Mouse (Mus musculus): ENCODE results near the gene Dennd6b. TPM values are rescaled to one million over a fixed set of nuclear protein-coding genes. Genes with fewer than 3 reads are reported as not detected.

Dennd6b gene
- polyA plus RNA-seq, 1 experiment from 2014 or later: 15.8 TPM

DNA sequence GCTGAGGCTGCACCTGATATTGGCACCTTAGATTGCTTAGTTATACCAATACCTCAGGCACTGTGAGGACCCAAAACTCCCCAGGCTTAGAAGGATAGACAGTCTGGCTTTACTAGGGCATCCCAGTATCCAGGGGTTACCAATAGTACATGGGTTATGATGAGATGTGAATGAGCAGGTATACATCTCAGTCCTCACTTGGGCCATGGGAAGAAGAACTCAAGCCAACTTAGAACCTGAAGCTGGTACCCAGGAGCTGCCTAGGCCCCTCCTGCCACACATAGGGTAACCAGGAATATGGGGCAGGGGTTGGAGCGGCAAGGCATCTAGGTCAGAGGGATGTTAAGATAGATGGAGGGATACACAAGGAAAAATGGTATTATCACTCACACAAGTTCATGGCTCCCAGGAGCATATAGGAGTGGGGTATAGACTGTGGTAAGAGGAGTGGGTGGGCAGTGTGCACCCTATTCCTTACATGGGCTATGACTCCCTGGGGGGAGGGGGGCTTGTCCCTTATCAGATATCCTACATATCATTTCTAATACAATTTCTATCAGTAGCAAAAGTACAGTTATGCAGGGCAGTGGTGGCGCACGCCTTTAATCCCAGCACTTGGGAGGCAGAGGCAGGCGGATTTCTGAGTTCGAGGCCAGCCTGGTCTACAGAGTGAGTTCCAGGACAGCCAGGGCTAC lies 59.7 kb downstream of the Dennd6b start:
- Histone ChIP-seq H3K27me3 (ENCODE audit: control insufficient read depth, insufficient read depth, low read length) (peaks cover 7% of the 10 kb centered on the region; the same call in 1 of the 2 replicates), H3K4me1 (ENCODE audit: control insufficient read depth, insufficient read depth, low read length) (peaks cover 20% of the 10 kb centered on the region; the same call in 1 of the 2 replicates), H3K4me2 (replicated peaks; ENCODE audit: low read depth, low read length) (no peak overlapping the region), H3K36me3 (ENCODE audit: control insufficient read depth, insufficient read depth, low read length) (no peaks in the 10 kb centered on the region), H3K9ac (ENCODE audit: low read depth, low read length) (no peak overlapping the region), H3K9me3 (ENCODE audit: control insufficient read depth, low read length) (no peaks in the 10 kb centered on the region), H3K27ac (ENCODE audit: low read depth, low read length) (no peak overlapping the region), H3K4me3 (ENCODE audit: low read length) (no peak overlapping the region)
- no peak for ATAC-seq (ENCODE audit: low FRiP score, low TSS enrichment)
- 98% methylated on average over 5 of the region's 5 CpGs for WGBS

Small RNAs within 50 kb of the gene (microRNA-seq; reads per million reads assigned to microRNA genes)
- gene Mir6958 (1.9 reads per million), gene Mir7118 (not detected)

Other genes starting within 250 kb of the Dennd6b start
- not detected in 2 replicates for gene Ttll8, start 242.1 kb downstream of the Dennd6b start, polyA plus RNA-seq (2014; fragmentation: Nextera tagmentation; extraction: Ambion mirVana)
- not detected in 2 replicates for gene Mlc1, start 217.5 kb downstream of the Dennd6b start, polyA plus RNA-seq (2014; fragmentation: Nextera tagmentation; extraction: Ambion mirVana)
- not detected in 2 replicates for gene Mov10l1, start 213.6 kb downstream of the Dennd6b start, polyA plus RNA-seq (2014; fragmentation: Nextera tagmentation; extraction: Ambion mirVana)
- gene Panx2, start 136.8 kb downstream of the Dennd6b start, polyA plus RNA-seq (2014; fragmentation: Nextera tagmentation; extraction: Ambion mirVana): 0.06 and 0.77 TPM in 2 replicates
- 37.9 and 49.3 TPM in 2 replicates for gene Trabd, start 121.4 kb downstream of the Dennd6b start, polyA plus RNA-seq (2014; fragmentation: Nextera tagmentation; extraction: Ambion mirVana)
- gene Selenoo, start 107.4 kb downstream of the Dennd6b start, polyA plus RNA-seq (2014; fragmentation: Nextera tagmentation; extraction: Ambion mirVana): 18.8 and 21.4 TPM in 2 replicates
- 10.9 and 21.0 TPM in 2 replicates for gene Tubgcp6, start 73.4 kb downstream of the Dennd6b start, polyA plus RNA-seq (2014; fragmentation: Nextera tagmentation; extraction: Ambion mirVana)
- 9.2 and 12.9 TPM in 2 replicates for gene Hdac10, start 67.8 kb downstream of the Dennd6b start, polyA plus RNA-seq (2014; fragmentation: Nextera tagmentation; extraction: Ambion mirVana)
- gene Mapk12, start 55.8 kb downstream of the Dennd6b start, polyA plus RNA-seq (2014; fragmentation: Nextera tagmentation; extraction: Ambion mirVana): 20.8 and 23.4 TPM in 2 replicates
- gene Mapk11, start 46.9 kb downstream of the Dennd6b start, polyA plus RNA-seq (2014; fragmentation: Nextera tagmentation; extraction: Ambion mirVana): 8.4 and 14.8 TPM in 2 replicates
- gene Plxnb2, start 15.7 kb downstream of the Dennd6b start, polyA plus RNA-seq (2014; fragmentation: Nextera tagmentation; extraction: Ambion mirVana): 124 and 165 TPM in 2 replicates
- gene Ppp6r2, start 15.1 kb upstream of the Dennd6b start, polyA plus RNA-seq (2014; fragmentation: Nextera tagmentation; extraction: Ambion mirVana): 23.6 and 29.8 TPM in 2 replicates
- 55.6 and 62.0 TPM in 2 replicates for gene Sbf1, start 118.8 kb upstream of the Dennd6b start, polyA plus RNA-seq (2014; fragmentation: Nextera tagmentation; extraction: Ambion mirVana)
- 0.43 and 0.44 TPM in 2 replicates for gene Adm2, start 126.2 kb upstream of the Dennd6b start, polyA plus RNA-seq (2014; fragmentation: Nextera tagmentation; extraction: Ambion mirVana)
- 0.76 TPM in 1 of 2 replicates, not detected in the other for gene Miox, start 137.9 kb upstream of the Dennd6b start, polyA plus RNA-seq (2014; fragmentation: Nextera tagmentation; extraction: Ambion mirVana)
- gene Lmf2, start 159.2 kb upstream of the Dennd6b start, polyA plus RNA-seq (2014; fragmentation: Nextera tagmentation; extraction: Ambion mirVana): 28.0 and 48.1 TPM in 2 replicates
- gene Ncaph2, start 159.2 kb upstream of the Dennd6b start, polyA plus RNA-seq (2014; fragmentation: Nextera tagmentation; extraction: Ambion mirVana): 130 and 151 TPM in 2 replicates
- gene Sco2, start 177.3 kb upstream of the Dennd6b start, polyA plus RNA-seq (2014; fragmentation: Nextera tagmentation; extraction: Ambion mirVana): 10.2 and 11.4 TPM in 2 replicates
- 1.6 and 1.8 TPM in 2 replicates for gene Tymp, start 180.5 kb upstream of the Dennd6b start, polyA plus RNA-seq (2014; fragmentation: Nextera tagmentation; extraction: Ambion mirVana)
- gene Odf3b, start 182.8 kb upstream of the Dennd6b start, polyA plus RNA-seq (2014; fragmentation: Nextera tagmentation; extraction: Ambion mirVana): 0.50 TPM in 1 of 2 replicates, not detected in the other
- gene Klhdc7b, start 188.4 kb upstream of the Dennd6b start, polyA plus RNA-seq (2014; fragmentation: Nextera tagmentation; extraction: Ambion mirVana): not detected in 2 replicates
- not detected in 2 replicates for gene Syce3, start 214.0 kb upstream of the Dennd6b start, polyA plus RNA-seq (2014; fragmentation: Nextera tagmentation; extraction: Ambion mirVana)
- gene Cpt1b, start 229.4 kb upstream of the Dennd6b start, polyA plus RNA-seq (2014; fragmentation: Nextera tagmentation; extraction: Ambion mirVana): 1.7 and 2.5 TPM in 2 replicates
- gene C730034F03Rik, start 233.1 kb upstream of the Dennd6b start, polyA plus RNA-seq (2014; fragmentation: Nextera tagmentation; extraction: Ambion mirVana): 3.1 TPM in 2 replicates
- gene Gm44502, start 233.2 kb upstream of the Dennd6b start, polyA plus RNA-seq (2014; fragmentation: Nextera tagmentation; extraction: Ambion mirVana): not detected in 2 replicates
- 51.7 and 57.7 TPM in 2 replicates for gene Chkb, start 233.4 kb upstream of the Dennd6b start, polyA plus RNA-seq (2014; fragmentation: Nextera tagmentation; extraction: Ambion mirVana)